Mouse (Mus musculus) left cerebral cortex, postnatal 4 days (tissue): ENCODE measurements around the gene Tigd3. TPM values are rescaled to one million over a fixed set of nuclear protein-coding genes. Genes with fewer than 3 reads are reported as not detected.

Experiments
- DNase-seq: peaks from one replicate; pipeline ENCODE4 v3.0.0-alpha.2; 2022
- intact Hi-C: fragments of 180-260 bp; cut with DNase I; formaldehyde crosslinking; loops from one replicate; pipeline ENCODE4 v1.15.1; 2025
- total RNA-seq, 2 experiments: library from RNA; stranded (reverse); gene quantifications; 2 replicates each; pipeline ENCODE4 v1.2.3; 2021

Tigd3 gene
- total RNA-seq, 2 experiments from 2014 or later: 10.2 to 11.7 TPM

DNA sequence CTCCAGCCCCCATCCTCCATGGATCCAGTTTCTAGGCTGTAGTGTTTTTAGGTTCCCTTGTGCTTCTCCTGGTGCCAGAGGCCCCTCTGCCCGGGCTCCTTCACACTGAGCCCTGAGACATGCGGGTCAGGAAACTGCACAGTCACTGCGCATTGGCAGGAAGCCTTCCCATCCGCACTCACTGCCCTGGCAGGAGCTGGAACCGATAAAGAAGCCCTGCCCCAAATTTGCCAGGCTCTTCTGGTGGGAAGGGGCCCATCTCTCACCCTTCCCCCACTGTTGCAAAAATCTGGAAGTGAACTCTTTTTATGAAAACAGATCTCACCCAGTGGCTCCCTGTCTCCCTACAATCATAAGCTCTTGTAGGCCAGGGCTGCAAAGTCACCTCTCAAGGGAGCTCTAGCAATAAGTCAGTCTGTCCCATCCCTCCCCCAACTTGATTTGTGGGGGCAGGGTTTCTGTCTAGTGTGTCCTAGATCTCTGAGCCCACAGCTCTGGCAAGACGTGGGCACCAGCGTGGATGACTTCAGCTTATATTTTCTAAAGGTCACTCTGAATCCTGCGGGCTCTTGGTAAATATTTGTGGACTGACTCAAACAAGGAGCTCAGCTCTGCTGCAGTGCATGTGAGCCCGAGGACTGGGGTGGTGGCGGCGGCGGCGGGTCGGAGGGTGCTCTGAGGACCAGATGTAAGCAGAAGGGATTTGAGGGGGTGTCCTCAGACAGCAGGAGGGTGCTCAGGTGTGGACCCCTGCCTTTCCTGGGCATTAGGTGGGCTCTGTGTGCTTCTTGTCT lies 45.7 kb downstream of the Tigd3 start:
- intact Hi-C loops: no loop called here

GRCm38 (mm10) chr19:5847306-5847796 lies 46.6 kb downstream of the Tigd3 start:
- DNase-seq: no peak
- intact Hi-C loops: no loop called here

More for the DNA sequence above, 45.7 kb downstream of the Tigd3 start:
- DNase-seq: peak; percentile 58

DNA sequence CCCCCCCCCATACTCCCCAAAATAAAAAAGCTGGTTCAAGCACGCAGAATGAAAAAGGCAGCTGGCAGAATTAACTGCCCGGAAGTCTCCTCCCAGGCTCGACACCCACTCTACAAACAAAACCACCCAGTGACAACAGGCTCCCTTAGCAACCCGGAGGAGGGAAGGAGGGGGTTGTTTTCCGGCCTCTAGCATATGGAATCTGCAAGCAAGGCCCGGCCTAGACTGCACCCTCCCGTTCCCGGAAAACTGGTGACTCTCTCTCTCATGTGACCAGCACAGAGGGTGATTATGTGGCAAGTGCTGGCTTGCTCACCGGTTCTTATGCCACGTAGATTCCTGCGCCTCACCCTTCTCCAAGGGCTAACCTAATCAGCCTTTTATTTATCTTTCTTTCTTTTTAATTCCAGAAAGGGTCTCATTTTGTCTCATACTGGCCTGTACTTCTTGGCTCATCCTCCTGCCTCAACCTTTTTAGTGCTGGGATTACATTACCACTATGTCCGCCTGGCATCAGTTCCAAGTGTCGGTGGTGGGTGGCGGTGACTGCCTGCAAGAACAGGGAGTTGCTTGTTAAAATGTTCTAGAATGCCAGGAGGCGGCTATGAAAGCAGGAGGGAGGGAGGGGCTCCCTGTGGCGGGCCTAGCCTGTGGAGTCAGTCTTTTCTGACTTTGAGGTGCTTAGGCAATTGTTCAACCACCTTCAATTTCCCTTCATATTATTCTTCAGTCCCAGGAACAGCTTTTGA lies 47.2 kb downstream of the Tigd3 start:
- intact Hi-C loops: no loop called here
- peak; percentile 86 for DNase-seq

GRCm38 (mm10) chr19:5846154-5846553 lies 47.8 kb downstream of the Tigd3 start:
- intact Hi-C loops: no loop called here

GRCm38 (mm10) chr19:5845319-5846135 lies 48.4 kb downstream of the Tigd3 start:
- DNase-seq: peak; percentile 95
- intact Hi-C loops: loop anchor here (1.0 kb wide), 1 partner anchor 43 kb away; no protein-coding TSS in a partner anchor

More at GRCm38 (mm10) chr19:5846154-5846553, 47.8 kb downstream of the Tigd3 start:
- peak; percentile 41 for DNase-seq

GRCm38 (mm10) chr19:5844831-5845318 lies 49.1 kb downstream of the Tigd3 start:
- no peak for DNase-seq
- intact Hi-C loops: loop anchor here (1.0 kb wide), 1 partner anchor 43 kb away; no protein-coding TSS in a partner anchor

DNA sequence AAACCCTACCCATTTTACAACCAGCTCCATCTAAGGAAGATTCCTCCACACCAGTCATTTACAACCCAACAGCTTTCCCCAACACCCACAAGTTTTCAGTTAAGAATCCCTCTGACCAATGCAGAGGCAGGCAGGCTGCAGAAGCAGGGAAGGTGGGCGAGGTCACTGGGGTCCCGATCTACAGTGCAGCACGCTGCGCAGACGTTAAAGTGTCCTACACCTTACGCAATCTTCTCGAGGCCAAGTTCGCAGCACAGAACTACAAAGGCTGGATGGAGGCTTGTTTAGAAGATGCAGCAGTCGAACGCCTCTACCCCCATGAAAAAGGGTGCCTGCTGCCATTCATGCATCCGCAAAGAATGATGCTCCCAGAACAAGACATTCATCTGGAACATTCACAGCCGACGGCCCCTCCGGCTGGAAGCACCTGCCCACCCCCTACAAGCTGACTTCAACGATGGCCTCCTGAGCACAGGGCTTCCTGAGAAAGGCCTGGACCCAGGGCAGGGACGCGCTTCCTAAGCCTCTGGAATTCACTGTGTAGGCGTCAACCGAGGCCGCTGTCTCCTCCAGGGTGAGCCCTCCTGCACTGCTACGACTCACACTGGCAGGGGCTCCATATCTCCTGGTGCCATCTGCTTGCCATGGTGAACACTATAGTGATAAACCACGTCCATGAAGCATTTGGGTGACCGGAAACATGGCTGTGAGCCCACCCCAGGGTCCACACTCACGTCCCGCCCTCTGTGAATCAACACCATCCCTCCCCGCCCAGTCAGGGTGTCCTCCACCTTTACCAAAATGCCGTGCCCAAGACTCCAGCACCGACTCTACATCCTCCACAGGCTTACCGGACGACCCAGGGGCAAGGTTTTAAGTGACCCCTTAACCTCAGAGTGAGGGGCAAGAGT lies 49.9 kb downstream of the Tigd3 start:
- intact Hi-C loops: no loop called here
- no peak for DNase-seq

GRCm38 (mm10) chr19:5842785-5843730 lies 50.9 kb downstream of the Tigd3 start:
- DNase-seq: no peak
- intact Hi-C loops: no loop called here

- DNase-seq: no peak
- intact Hi-C loops: no loop called here
These were observed 51.8 kb downstream of the Tigd3 start for GRCm38 (mm10) chr19:5841999-5842784.

DNA sequence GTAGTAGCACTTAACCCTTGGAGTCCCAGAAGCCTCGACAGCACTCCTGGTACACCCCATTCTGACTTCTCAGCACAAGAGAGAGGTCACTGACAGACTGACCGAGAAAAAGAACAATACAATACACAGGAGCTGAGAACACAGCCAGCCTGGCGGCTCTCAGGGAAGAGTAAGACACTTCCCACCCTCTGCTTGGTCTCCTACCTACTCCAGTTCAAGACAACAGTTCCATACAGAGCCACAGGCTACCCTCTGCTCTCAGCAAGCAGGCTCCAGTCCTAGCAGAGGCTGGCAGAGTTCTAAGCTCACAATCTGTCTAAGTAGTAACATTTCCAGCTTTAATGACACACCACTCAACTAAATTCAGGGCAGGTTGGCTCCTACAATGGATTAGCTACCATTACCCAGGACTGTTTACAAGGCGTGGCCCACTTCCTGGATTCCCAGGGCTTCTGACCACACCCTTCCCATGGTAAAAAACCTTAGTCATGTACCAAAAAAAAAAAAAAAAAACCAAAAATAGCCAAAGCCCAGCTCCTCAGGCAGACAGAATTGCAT lies 52.5 kb downstream of the Tigd3 start:
- intact Hi-C loops: no loop called here
- no peak for DNase-seq

Other genes with a start within 250 kb of the Tigd3 start
- gene Sipa1, start 230.4 kb downstream of the Tigd3 start, total RNA-seq: 10 to 100 TPM; 31.1 to 33.3 TPM
- gene Map3k11, start 205.4 kb downstream of the Tigd3 start, total RNA-seq: 10 to 100 TPM; 14.3 to 14.6 TPM
- gene Pcnx3, start 205.2 kb downstream of the Tigd3 start, total RNA-seq: 10 to 100 TPM; 87.7 to 91.7 TPM
- gene Kcnk7, start 189.8 kb downstream of the Tigd3 start, total RNA-seq: not detected
- 10 to 100 TPM; 41.9 to 48.6 TPM for gene Ehbp1l1, start 167.8 kb downstream of the Tigd3 start, total RNA-seq
- gene Fam89b, start 164.5 kb downstream of the Tigd3 start, total RNA-seq: 10 to 100 TPM; 72.4 to 72.5 TPM
- gene Ltbp3, start 153.2 kb downstream of the Tigd3 start, total RNA-seq: 10 to 100 TPM; 23.8 to 23.9 TPM
- gene Scyl1, start 122.7 kb downstream of the Tigd3 start, total RNA-seq: 10 to 100 TPM; 81.7 to 81.8 TPM
- 10 to 100 TPM; 12.1 to 13.4 TPM for gene Frmd8, start 18.9 kb downstream of the Tigd3 start, total RNA-seq
- gene Slc25a45, start 16.3 kb downstream of the Tigd3 start, total RNA-seq: 1 to 10 TPM; 1.4 to 2.0 TPM
- 10 to 100 TPM; 76.1 to 84.1 TPM for gene Dpf2, start 18.9 kb upstream of the Tigd3 start, total RNA-seq
- gene Cdc42ep2, start 30.7 kb upstream of the Tigd3 start, total RNA-seq: 10 to 100 TPM; 11.2 to 14.2 TPM
- 10 to 100 TPM; 14.3 to 16.4 TPM for gene Pola2, start 70.1 kb upstream of the Tigd3 start, total RNA-seq
- gene Slc22a20, start 92.0 kb upstream of the Tigd3 start, total RNA-seq: not detected
- gene Capn1, start 121.7 kb upstream of the Tigd3 start, total RNA-seq: 10 to 100 TPM; 12.1 to 14.2 TPM
- 10 to 100 TPM; 38.6 to 39.4 TPM for gene Syvn1, start 152.4 kb upstream of the Tigd3 start, total RNA-seq
- 10 to 100 TPM; 41.2 to 41.4 TPM for gene Mrpl49, start 163.6 kb upstream of the Tigd3 start, total RNA-seq
- gene Fau, start 163.7 kb upstream of the Tigd3 start, total RNA-seq: 100 to 1,000 TPM; 874 to 875 TPM
- 10 to 100 TPM; 25.1 to 27.5 TPM for gene Znhit2, start 167.0 kb upstream of the Tigd3 start, total RNA-seq
- gene Tm7sf2, start 174.2 kb upstream of the Tigd3 start, total RNA-seq: 10 to 100 TPM; 69.0 to 71.2 TPM
- gene Vps51, start 183.1 kb upstream of the Tigd3 start, total RNA-seq: 10 to 100 TPM; 96.6 to 96.8 TPM
- gene Tmem262, start 185.9 kb upstream of the Tigd3 start, total RNA-seq: not detected
- gene Gm28374, start 188.1 kb upstream of the Tigd3 start, total RNA-seq: 1 to 10 TPM; 1.1 TPM
- 10 to 100 TPM; 50.9 to 51.5 TPM for gene Zfpl1, start 190.8 kb upstream of the Tigd3 start, total RNA-seq
- gene Cdca5, start 190.8 kb upstream of the Tigd3 start, total RNA-seq: 1 to 10 TPM; 1.5 to 3.0 TPM
- gene AC131692.1, start 200.3 kb upstream of the Tigd3 start, total RNA-seq: not detected
- gene Naaladl1, start 211.6 kb upstream of the Tigd3 start, total RNA-seq: under 1 TPM; 0.14 to 0.32 TPM
- gene Sac3d1, start 224.5 kb upstream of the Tigd3 start, total RNA-seq: 10 to 100 TPM; 25.4 to 25.9 TPM
- gene Snx15, start 234.2 kb upstream of the Tigd3 start, total RNA-seq: 10 to 100 TPM; 36.0 to 41.2 TPM
- gene Batf2, start 246.8 kb upstream of the Tigd3 start, total RNA-seq: not detected
- 10 to 100 TPM; 54.3 to 62.5 TPM for gene Arl2, start 247.4 kb upstream of the Tigd3 start, total RNA-seq